Comparison of ENCODE assay signal across 26 mouse cellular contexts in genomic region chr14:30043356-30043940, GRCm38 (mm10). TPM values are rescaled to one million over a fixed set of nuclear protein-coding genes. Genes with fewer than 3 reads are reported as not detected.
DNase-seq lines count a peak whose midpoint lies in the region; ATAC-seq and TF ChIP-seq lines count a peak whose summit lies in the region.
"Had no signal": no experiment of that assay in that cellular context is flagged by ENCODE, and none has a peak within 500 bp of the region (broad histone marks: within the 10 kb centered on the region; RNA-seq: fewer than 3 reads in every experiment).

No protein-coding gene starts in this region.

- no peaks in the 10 kb centered on the region for H3K36me3 ChIP-seq in heart, adult 2 months (ENCODE audit: control insufficient read depth, insufficient read depth, low read length)
- peaks cover 5% of the 10 kb centered on the region; the same call in 1 of the 2 replicates for H3K36me3 ChIP-seq in heart, embryonic 12.5 days
- H3K36me3 ChIP-seq in MEL (ENCODE audit: control insufficient read depth in 1 of 2, insufficient read depth in 2 of 2, low read length in 2 of 2) = no peaks in the 10 kb centered on the region
- no peaks in the 10 kb centered on the region; the same call in 1 of the 2 replicates for H3K36me3 ChIP-seq in thymus, adult 2 months (ENCODE audit: control insufficient read depth, insufficient read depth, low read length)
- H3K36me3 ChIP-seq: embryonic facial prominence, embryonic 12.5 days; limb, embryonic 15.5 days; lung, embryonic 15.5 days had no signal

- TF ChIP-seq POLR2A in heart, adult 2 months (IDR thresholded peaks at IDR 0.05; ENCODE audit: insufficient read depth, low read depth, low read length) = no peak
- TF ChIP-seq POLR2A in MEL (IDR thresholded peaks at IDR 0.05; ENCODE audit: control insufficient read depth in 1 of 2, insufficient read depth in 1 of 2, low read depth in 1 of 2, low read length in 2 of 2, poor library complexity in 1 of 2) = no peak
- no peak for TF ChIP-seq POLR2A in thymus, adult 2 months (IDR thresholded peaks at IDR 0.05; ENCODE audit: control insufficient read depth, extremely low read depth, insufficient read depth, low read length, poor library complexity)

- DNase-seq in heart, adult 2 months = peak; percentile 26 to 53
- DNase-seq in 416B (ENCODE audit: low read depth) (peak; percentile 33), MEL (ENCODE audit: low read depth, low spot score) (no peak)
- peak; percentile 31 for DNase-seq in heart, postnatal 4 days
- no peak for DNase-seq in right cerebral cortex, postnatal 4 days
- DNase-seq in thymus, adult 2 months = no peak
- DNase-seq: cerebellum, adult 18-20 months; cerebellum, postnatal 14 days; forebrain, postnatal 0 days; kidney, adult 2 months; left cerebral cortex, postnatal 4 days; right cerebral cortex, adult 18-20 months; thymus, adult 18-20 months had no signal

- no peaks in the 10 kb centered on the region for H3K79me2 ChIP-seq in heart, adult 2 months (replicated peaks; ENCODE audit: control insufficient read depth, insufficient read depth, low read length)
- H3K79me2 ChIP-seq in MEL (ENCODE audit: control insufficient read depth, insufficient read depth, low read length, poor library complexity) = no peaks in the 10 kb centered on the region

- TF ChIP-seq CTCF in heart, adult 2 months (IDR thresholded peaks at IDR 0.05) = no peak
- no peak for TF ChIP-seq CTCF in MEL (IDR thresholded peaks at IDR 0.05 in 2 of 3, conservative IDR thresholded peaks at IDR 0.05 in 1 of 3; ENCODE audit: control insufficient read depth in 1 of 3, insufficient read depth in 1 of 3, low read depth in 2 of 3, low read length in 3 of 3, poor library complexity in 1 of 3, severe bottlenecking in 1 of 3)
- no peak for TF ChIP-seq CTCF in thymus, adult 2 months (IDR thresholded peaks at IDR 0.05; ENCODE audit: borderline replicate concordance, control insufficient read depth, extremely low read depth, insufficient read depth, low read length, poor library complexity)

- no peak for TF ChIP-seq EP300 in heart, adult 2 months (IDR thresholded peaks at IDR 0.05; ENCODE audit: insufficient read depth, low read depth, low read length)
- TF ChIP-seq EP300 in MEL (IDR thresholded peaks at IDR 0.05; ENCODE audit: low read depth in 1 of 2, low read length in 2 of 2) = no peak

- intact Hi-C loops in heart, adult 2 months (cut with DNase I) = no loop called here

- H3K27ac ChIP-seq in heart, adult 2 months = no peak overlapping the region
- no peak overlapping the region for H3K27ac ChIP-seq in heart, embryonic 12.5 days (ENCODE audit: poor library complexity, severe bottlenecking)
- H3K27ac ChIP-seq in MEL (ENCODE audit: control insufficient read depth, low read depth, low read length) = no peak overlapping the region
- no peak overlapping the region for H3K27ac ChIP-seq in thymus, adult 2 months (ENCODE audit: control insufficient read depth, insufficient read depth, low read length)
- H3K27ac ChIP-seq: embryonic facial prominence, embryonic 12.5 days; hindbrain, embryonic 15.5 days; kidney, postnatal 0 days; left cerebral cortex, adult 2 months; limb, embryonic 15.5 days; liver, embryonic 14.5 days; lung, embryonic 15.5 days; midbrain, embryonic 15.5 days had no signal

- no peak overlapping the region for H3K9ac ChIP-seq in heart, adult 2 months (ENCODE audit: low read depth, low read length)
- no peak overlapping the region for H3K9ac ChIP-seq in heart, embryonic 12.5 days
- H3K9ac ChIP-seq in MEL (ENCODE audit: control insufficient read depth, low read depth, low read length, poor library complexity, severe bottlenecking) = no peak overlapping the region
- H3K9ac ChIP-seq: embryonic facial prominence, embryonic 12.5 days; forebrain, postnatal 0 days; hindbrain, embryonic 15.5 days; limb, embryonic 15.5 days; liver, embryonic 14.5 days; lung, embryonic 15.5 days; midbrain, embryonic 15.5 days had no signal

- 73% methylated on average over 7 of the region's 7 CpGs for WGBS in heart, adult 2 months
- WGBS in heart, embryonic 12.5 days = 89% methylated on average over 7 of the region's 7 CpGs
- 76% methylated on average over 7 of the region's 7 CpGs for WGBS in thymus, adult 2 months

- peaks cover 2% of the 10 kb centered on the region for H3K4me1 ChIP-seq in heart, adult 2 months (ENCODE audit: control insufficient read depth, insufficient read depth, low read length)
- peaks cover 19% of the 10 kb centered on the region for H3K4me1 ChIP-seq in heart, embryonic 12.5 days (replicated peaks)
- H3K4me1 ChIP-seq in MEL (ENCODE audit: control insufficient read depth in 1 of 2, insufficient read depth in 2 of 2, low read length in 2 of 2) = peaks cover 0 to 2% of the 10 kb centered on the region in 2 experiments; a peak in 1 of 4 replicates
- H3K4me1 ChIP-seq in thymus, adult 2 months (replicated peaks; ENCODE audit: control insufficient read depth, insufficient read depth, low read length) = peaks cover 8% of the 10 kb centered on the region
- H3K4me1 ChIP-seq: embryonic facial prominence, embryonic 12.5 days; hindbrain, embryonic 15.5 days; limb, embryonic 15.5 days; midbrain, embryonic 15.5 days had no signal

- ATAC-seq in heart, embryonic 12.5 days (ENCODE audit: insufficient number of reproducible peaks, low FRiP score) = no peak
- ATAC-seq: forebrain, postnatal 0 days; midbrain, embryonic 15.5 days had no signal

- TF ChIP-seq RAD21 in MEL (IDR thresholded peaks at IDR 0.05; ENCODE audit: low read depth, low read length) = no peak

- no peaks in the 10 kb centered on the region for H3K9me3 ChIP-seq in heart, embryonic 12.5 days (replicated peaks)
- no peaks in the 10 kb centered on the region for H3K9me3 ChIP-seq in MEL (replicated peaks; ENCODE audit: insufficient read depth, low read length)
- H3K9me3 ChIP-seq: embryonic facial prominence, embryonic 12.5 days; hindbrain, embryonic 15.5 days; limb, embryonic 15.5 days; lung, embryonic 15.5 days; midbrain, embryonic 15.5 days had no signal

- H3K4me2 ChIP-seq in heart, embryonic 12.5 days = no peak overlapping the region
- H3K4me2 ChIP-seq: embryonic facial prominence, embryonic 12.5 days; hindbrain, embryonic 15.5 days; limb, embryonic 15.5 days; lung, embryonic 15.5 days; midbrain, embryonic 15.5 days had no signal

- H3K27me3 ChIP-seq in heart, adult 2 months (ENCODE audit: control insufficient read depth, insufficient read depth, low read length) = no peaks in the 10 kb centered on the region
- no peaks in the 10 kb centered on the region for H3K27me3 ChIP-seq in heart, embryonic 12.5 days (replicated peaks)
- no peaks in the 10 kb centered on the region for H3K27me3 ChIP-seq in MEL (ENCODE audit: control insufficient read depth in 1 of 2, insufficient read depth in 2 of 2, low read length in 2 of 2)
- no peaks in the 10 kb centered on the region for H3K27me3 ChIP-seq in thymus, adult 2 months (ENCODE audit: control insufficient read depth, insufficient read depth, low read length)
- H3K27me3 ChIP-seq: embryonic facial prominence, embryonic 12.5 days; hindbrain, embryonic 15.5 days; limb, embryonic 15.5 days; lung, embryonic 15.5 days; midbrain, embryonic 15.5 days had no signal

- H3K4me3 ChIP-seq in heart, adult 2 months = no peak overlapping the region
- H3K4me3 ChIP-seq in heart, embryonic 12.5 days = no peak overlapping the region
- no peak overlapping the region for H3K4me3 ChIP-seq in MEL (ENCODE audit: control insufficient read depth in 1 of 2, insufficient read depth in 1 of 2, low read depth in 2 of 2, low read length in 2 of 2)
- H3K4me3 ChIP-seq in thymus, adult 2 months (ENCODE audit: control insufficient read depth, insufficient read depth, low read length) = no peak overlapping the region
- H3K4me3 ChIP-seq: embryonic facial prominence, embryonic 12.5 days; hindbrain, embryonic 15.5 days; left cerebral cortex, adult 2 months; limb, embryonic 15.5 days; lung, embryonic 15.5 days; midbrain, embryonic 15.5 days had no signal

TF ChIP-seq in MEL, 35 proteins besides CTCF, POLR2A, EP300 and RAD21:
- TF ChIP-seq RCOR1 (IDR thresholded peaks at IDR 0.05; ENCODE audit: low read depth, low read length) (no peak), ZNF384 (IDR thresholded peaks at IDR 0.05; ENCODE audit: low read depth, low read length) (peak; percentile 63)

RNA-seq across cellular contexts. Expression of gene Chdh, which starts 34.6 kb away (rescaled TPM):
- total RNA-seq in heart, adult 2 months (2021) = under 1 TPM; 0.34 to 0.52 TPM
- polyA plus RNA-seq in heart, adult 2 months (2012; rRNA removed) = 0.88 and 1.4 TPM in 2 replicates
- 0.26 and 0.45 TPM in 2 replicates for polyA plus RNA-seq in heart, embryonic 12.5 days (2016; fragmentation: Nextera tagmentation; extraction: Ambion mirVana)
- not detected in 2 replicates for total RNA-seq in MEL (2012; rRNA removed)
- not detected for polyA plus RNA-seq in MEL (2012; ENCODE audit: insufficient read depth in 1 of 2, insufficient read length in 2 of 2, low read depth in 1 of 2, low replicate concordance in 2 of 2, missing spikeins in 1 of 2)
- under 1 TPM; 0.29 TPM for total RNA-seq in heart, postnatal 4 days (2021)
- 51.3 and 59.5 TPM in 2 replicates for polyA plus RNA-seq in thymus, adult 2 months (2012; rRNA removed)
- polyA plus RNA-seq: C2C12; forebrain, embryonic 11.5 days; heart, postnatal 0 days had no signal

RNA-seq across cellular contexts. Expression of gene Il17rb, which starts 34.8 kb away (rescaled TPM):
- not detected for total RNA-seq in heart, adult 2 months (2021)
- 0.23 and 0.31 TPM in 2 replicates for polyA plus RNA-seq in heart, adult 2 months (2012; rRNA removed)
- polyA plus RNA-seq in heart, embryonic 12.5 days (2016; fragmentation: Nextera tagmentation; extraction: Ambion mirVana) = 0.22 and 0.91 TPM in 2 replicates
- 0.08 and 0.10 TPM in 2 replicates for total RNA-seq in MEL (2012; rRNA removed)
- polyA plus RNA-seq in MEL (2012; ENCODE audit: insufficient read depth in 1 of 2, insufficient read length in 2 of 2, low read depth in 1 of 2, low replicate concordance in 2 of 2, missing spikeins in 1 of 2) = under 1 TPM in 1 of 2 experiments, not detected in 1; 0.13 TPM
- total RNA-seq in heart, postnatal 4 days (2021) = under 1 TPM in 1 of 2 experiments, not detected in 1; 0.41 TPM
- 50.9 and 57.3 TPM in 2 replicates for polyA plus RNA-seq in thymus, adult 2 months (2012; rRNA removed)
- total RNA-seq: megakaryocyte-erythroid progenitor cell, adult 5-6 weeks had no signal

Comparison
In these comparisons a context has a peak if more than half of its experiments do, and no peak if none do; other contexts are left out.
1. DNase-seq: peak in heart, adult 2 months (2 of 2), 416B (single experiment) and heart, postnatal 4 days (single experiment); none in MEL (single experiment), right cerebral cortex, postnatal 4 days (single experiment) and thymus, adult 2 months (single experiment).
2. RNA of gene Chdh, which starts 34.6 kb away (polyA plus RNA-seq): 51.3 to 59.5 TPM in thymus, adult 2 months; 0.88 to 1.4 TPM in heart, adult 2 months, 0.26 to 0.45 TPM in heart, embryonic 12.5 days and not detected in MEL; every median in the first group is over 10 times any median in the second.
3. RNA of gene Il17rb, which starts 34.8 kb away (polyA plus RNA-seq): 50.9 to 57.3 TPM in thymus, adult 2 months; 0.23 to 0.31 TPM in heart, adult 2 months, 0.22 to 0.91 TPM in heart, embryonic 12.5 days and 0.13 TPM in MEL; every median in the first group is over 10 times any median in the second.